Mouse (Mus musculus): ENCODE measurements around the gene 1700034I23Rik. TPM values are rescaled to one million over a fixed set of nuclear protein-coding genes. Genes with fewer than 3 reads are reported as not detected.
A peak's percentile ranks its signal among the peaks of the same experiment; 100 is the strongest.
"Not testable (repeated sequence)": the region's sequence is repeated elsewhere in the genome, so short reads cannot be mapped to it uniquely, and the experiment has no call there.

1700034I23Rik gene
- under 1 TPM in 1 of 2 experiments, not detected in 1; 0.22 TPM for total RNA-seq (2021)
- long read RNA-seq, experiment 1: 0 reads
- long read RNA-seq, experiment 2: 0 reads

- DNase-seq (ENCODE audit: low spot score in 2 of 2): not testable (repeated sequence)
These were observed at the start of gene 1700034I23Rik for GRCm38 (mm10) chr3:40902443-40902842. 1700034I23Rik (minus strand) TSS chr3:40902543.

DNA sequence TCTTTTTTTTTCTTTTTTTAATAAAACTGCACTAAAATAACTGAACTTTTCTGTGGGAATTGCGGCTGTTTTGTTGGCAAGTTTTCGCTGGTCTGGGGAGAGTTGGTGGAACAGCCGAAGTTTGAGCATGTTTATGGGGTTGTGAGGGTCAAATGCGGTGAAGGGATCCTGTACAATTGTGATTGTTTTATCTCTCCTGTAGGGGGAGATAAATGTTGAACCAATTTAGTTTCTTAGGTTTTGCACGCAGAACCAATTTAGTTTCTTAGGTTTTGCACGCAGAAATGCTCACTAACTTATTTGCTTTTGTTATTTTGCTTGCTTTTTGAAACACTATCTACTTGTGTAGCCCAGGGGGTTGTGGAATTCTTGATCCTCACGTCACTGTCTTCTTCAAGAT is 49.0 kb upstream of the 1700034I23Rik start:
- no peak for DNase-seq (ENCODE audit: low spot score in 2 of 2)

- peak in 1 of 2 experiments; percentile 53 for DNase-seq (ENCODE audit: low spot score in 2 of 2)
These were observed 48.4 kb upstream of the 1700034I23Rik start for GRCm38 (mm10) chr3:40950601-40951201.

GRCm38 (mm10) chr3:40949903-40950600 is 47.7 kb upstream of the 1700034I23Rik start:
- DNase-seq (ENCODE audit: low spot score in 2 of 2): peak; percentile 38 to 49

- DNase-seq (ENCODE audit: low spot score in 2 of 2): peak; percentile 98 to 99
These were observed 47.0 kb upstream of the 1700034I23Rik start, which contains the start of gene Larp1b for GRCm38 (mm10) chr3:40949170-40949902. Larp1b (plus strand) TSS chr3:40949828.

DNA sequence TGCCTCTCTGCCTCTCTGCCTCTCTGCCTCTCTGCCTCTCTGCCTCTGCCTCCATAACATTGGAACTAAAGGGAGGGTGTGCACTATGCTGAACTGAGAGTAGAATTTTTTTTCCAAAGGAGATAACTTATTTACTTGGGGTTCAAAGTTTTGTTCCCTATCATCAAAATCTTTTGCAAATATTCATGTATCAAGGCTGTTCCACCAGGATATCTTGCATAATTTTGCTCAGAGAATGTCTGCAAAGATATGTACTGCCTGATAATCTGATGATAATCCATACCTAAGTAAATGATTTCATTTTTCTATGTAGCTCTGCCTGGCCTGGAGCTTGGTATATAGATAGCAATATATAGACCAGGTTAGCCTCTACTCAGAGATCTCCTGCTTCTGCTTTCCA is 36.7 kb upstream of the 1700034I23Rik start:
- DNase-seq (ENCODE audit: low spot score in 2 of 2): no peak

DNA sequence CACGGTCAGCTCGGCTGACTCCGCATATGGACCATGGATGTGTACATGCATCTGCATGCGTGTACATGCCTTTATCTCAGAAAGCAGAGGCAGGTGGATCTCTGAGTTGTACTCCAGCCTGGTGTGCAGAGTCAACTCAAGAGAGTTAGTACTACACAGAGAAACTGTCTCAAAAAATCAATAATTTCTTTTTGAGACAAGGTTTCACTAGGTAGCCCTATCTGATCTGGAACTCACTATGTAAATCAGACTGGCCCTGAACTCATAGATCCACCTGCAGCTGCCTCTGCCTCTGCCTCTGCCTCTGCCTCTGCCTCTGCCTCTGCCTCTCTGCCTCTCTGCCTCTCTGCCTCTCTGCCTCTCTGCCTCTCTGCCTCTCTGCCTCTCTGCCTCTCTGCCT is 36.2 kb upstream of the 1700034I23Rik start:
- DNase-seq (ENCODE audit: low spot score in 2 of 2): no peak

DNA sequence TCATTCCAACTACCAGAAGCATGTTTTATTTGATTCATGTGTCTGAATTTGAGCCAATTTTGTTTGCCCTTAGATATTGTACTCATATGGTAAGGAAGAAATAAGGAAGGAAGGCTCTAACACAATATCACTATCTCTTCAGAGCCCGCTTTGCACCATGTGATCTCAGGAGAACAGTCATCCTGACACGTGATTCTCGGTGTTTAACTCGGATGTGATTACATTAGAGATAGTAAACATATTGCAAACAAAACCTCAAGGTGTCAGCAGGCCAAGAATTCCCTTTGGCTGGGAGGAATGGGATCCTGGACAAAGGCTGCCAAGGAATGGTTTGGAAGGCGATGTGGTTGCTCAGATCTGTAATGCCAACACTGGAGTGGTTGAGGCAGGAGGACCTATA is 35.8 kb upstream of the 1700034I23Rik start:
- DNase-seq (ENCODE audit: low spot score in 2 of 2): no peak

GRCm38 (mm10) chr3:40894336-40894735 is 8.0 kb downstream of the 1700034I23Rik start:
- DNase-seq (ENCODE audit: low spot score in 2 of 2): peak in 1 of 2 experiments; percentile 20

- DNase-seq (ENCODE audit: low spot score in 2 of 2): peak; percentile 89 to 97
These were observed 8.5 kb downstream of the 1700034I23Rik start for GRCm38 (mm10) chr3:40893816-40894258.

DNA sequence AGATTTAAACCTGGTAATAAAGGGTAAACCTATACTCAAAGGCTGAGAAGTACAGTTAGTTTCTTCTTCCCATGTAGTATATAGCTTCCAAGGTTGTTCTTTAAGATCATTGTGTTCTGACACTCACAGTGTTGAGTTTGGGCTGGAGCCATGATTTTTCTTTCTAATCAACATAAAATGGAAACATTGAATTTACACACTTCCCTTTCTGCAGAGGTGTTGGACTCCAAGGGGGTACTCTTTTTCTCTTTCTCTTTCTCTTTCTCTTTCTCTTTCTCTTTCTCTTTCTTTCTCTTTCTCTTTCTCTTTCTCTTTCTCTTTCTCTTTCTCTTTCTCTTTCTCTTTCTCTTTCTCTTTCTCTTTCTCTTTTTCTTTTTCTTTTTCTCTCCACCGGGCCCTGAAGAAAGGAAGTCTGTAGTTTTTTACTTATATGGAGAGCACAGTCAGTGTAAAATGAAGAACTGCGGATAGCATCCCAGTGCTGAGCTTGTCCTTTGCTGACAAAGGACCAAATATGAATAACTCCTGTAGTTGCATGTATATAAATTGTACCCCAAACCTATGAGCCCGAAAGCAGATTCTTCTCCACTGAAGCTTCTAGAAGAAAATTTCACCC is 49.1 kb downstream of the 1700034I23Rik start:
- not testable (repeated sequence) for DNase-seq (ENCODE audit: low spot score in 2 of 2)

Other genes starting within 250 kb of the 1700034I23Rik start
- not detected for gene Slc25a31, start 193.7 kb downstream of the 1700034I23Rik start, total RNA-seq (2021)
- 10 to 100 TPM; 10.3 to 13.7 TPM for gene Hspa4l, start 158.0 kb downstream of the 1700034I23Rik start, total RNA-seq (2021)
- 10 to 100 TPM; 16.1 to 18.3 TPM for gene Plk4, start 102.5 kb downstream of the 1700034I23Rik start, total RNA-seq (2021)
- 10 to 100 TPM; 13.3 to 13.4 TPM for gene Mfsd8, start 55.7 kb downstream of the 1700034I23Rik start, total RNA-seq (2021)
- 10 to 100 TPM; 16.9 to 20.9 TPM for gene Abhd18, start 55.6 kb downstream of the 1700034I23Rik start, total RNA-seq (2021)
- 10 to 100 TPM; 45.7 to 51.9 TPM for gene Larp1b, start 47.3 kb upstream of the 1700034I23Rik start, total RNA-seq (2021)
- 10 to 100 TPM; 51.3 to 55.0 TPM for gene Pgrmc2, start 180.5 kb upstream of the 1700034I23Rik start, total RNA-seq (2021)